In genomic region chr11:69800392-69801197, GRCm38 (mm10) we compare ENCODE assay signal across 7 mouse cellular contexts. TPM values are rescaled to one million over a fixed set of nuclear protein-coding genes. Genes with fewer than 3 reads are reported as not detected.
DNase-seq lines count a peak whose midpoint lies in the region; ATAC-seq lines count a peak whose summit lies in the region.

No protein-coding gene starts in this region.

- peak overlapping the region; percentile 43 for H3K4me3 ChIP-seq in midbrain, embryonic 11.5 days (ENCODE audit: low read depth, low read length)

- H3K36me3 ChIP-seq in midbrain, embryonic 11.5 days (ENCODE audit: control insufficient read depth, insufficient read depth, low read length), result no peaks in the 10 kb centered on the region

- H3K9me3 ChIP-seq in midbrain, embryonic 11.5 days (ENCODE audit: control insufficient read depth, low read length), result no peaks in the 10 kb centered on the region

- H3K27me3 ChIP-seq in midbrain, embryonic 11.5 days (ENCODE audit: control insufficient read depth, insufficient read depth, low read length), result peaks cover 55% of the 10 kb centered on the region

- H3K27ac ChIP-seq in midbrain, embryonic 11.5 days (ENCODE audit: low read depth, low read length), result peak overlapping the region; percentile 49

- H3K9ac ChIP-seq in midbrain, embryonic 11.5 days (ENCODE audit: low read length), result peak overlapping the region; percentile 76

- H3K4me1 ChIP-seq in midbrain, embryonic 11.5 days (ENCODE audit: control insufficient read depth, insufficient read depth, low read length), result peaks cover 54% of the 10 kb centered on the region

- intact Hi-C loops in heart, postnatal 14 days (cut with DNase I), result no loop called here

- peak overlapping the region; percentile 92 for H3K4me2 ChIP-seq in midbrain, embryonic 11.5 days

- under 1% methylated on average over 36 of the region's 36 CpGs for WGBS in midbrain, embryonic 11.5 days

- ATAC-seq in midbrain, embryonic 11.5 days (ENCODE audit: low FRiP score), result peak; percentile 76

- peak; percentile 73 to 79 for DNase-seq in urinary bladder, postnatal 4 days (ENCODE audit: low spot score in 2 of 2)
- no peak for DNase-seq in urinary bladder, postnatal 36 days (ENCODE audit: low spot score in 2 of 2)
- peak; percentile 90 for DNase-seq in embryo, embryonic 9.5 days (ENCODE audit: extremely low spot score)
- peak; percentile 57 to 69 for DNase-seq in heart, postnatal 14 days
- DNase-seq in layer of hippocampus, adult 9-11 months, result peak; percentile 51
- peak; percentile 99 for DNase-seq in midbrain, embryonic 11.5 days (ENCODE audit: low spot score, missing footprints)
- DNase-seq in testis, postnatal 10 days (ENCODE audit: low spot score), result peak; percentile 92

RNA-seq across cellular contexts. Expression of gene Fgf11, which starts 1.1 kb away (rescaled TPM):
- total RNA-seq in heart, postnatal 14 days (2021), result 1 to 10 TPM; 2.6 to 2.8 TPM
- 1.3 and 1.5 TPM in 2 replicates for polyA plus RNA-seq in midbrain, embryonic 11.5 days (2014; fragmentation: Nextera tagmentation; extraction: Ambion mirVana)

RNA-seq across cellular contexts. Expression of gene Tmem102, which starts 4.8 kb away (rescaled TPM):
- under 1 TPM; 0.54 to 0.65 TPM for total RNA-seq in heart, postnatal 14 days (2021)
- polyA plus RNA-seq in midbrain, embryonic 11.5 days (2014; fragmentation: Nextera tagmentation; extraction: Ambion mirVana), result 0.20 and 0.23 TPM in 2 replicates

RNA-seq across cellular contexts. Expression of gene Chrnb1, which starts 4.9 kb away (rescaled TPM):
- total RNA-seq in heart, postnatal 14 days (2021), result 1 to 10 TPM; 5.4 to 6.0 TPM
- 0.67 and 0.79 TPM in 2 replicates for polyA plus RNA-seq in midbrain, embryonic 11.5 days (2014; fragmentation: Nextera tagmentation; extraction: Ambion mirVana)

RNA-seq across cellular contexts. Expression of gene Gm39566, which starts 14.5 kb away (rescaled TPM):
- total RNA-seq in heart, postnatal 14 days (2021), result not detected
- not detected in 2 replicates for polyA plus RNA-seq in midbrain, embryonic 11.5 days (2014; fragmentation: Nextera tagmentation; extraction: Ambion mirVana)

RNA-seq across cellular contexts. Expression of gene Spem2, which starts 17.7 kb away (rescaled TPM):
- not detected for total RNA-seq in heart, postnatal 14 days (2021)
- not detected in 2 replicates for polyA plus RNA-seq in midbrain, embryonic 11.5 days (2014; fragmentation: Nextera tagmentation; extraction: Ambion mirVana)

Comparison
In these comparisons a context has a peak if more than half of its experiments do, and no peak if none do; other contexts are left out.
1. DNase-seq: peak in urinary bladder, postnatal 4 days (2 of 2), embryo, embryonic 9.5 days (single experiment), heart, postnatal 14 days (2 of 2), layer of hippocampus, adult 9-11 months (single experiment), midbrain, embryonic 11.5 days (single experiment) and testis, postnatal 10 days (single experiment); none in urinary bladder, postnatal 36 days (0 of 2).